Mouse (Mus musculus) G1E (cell line): ENCODE results near the gene Rrp8.

ENCODE experiments used
- CTCF ChIP-seq: IDR thresholded peaks from 2 replicates; pipeline ENCODE4 v1.5.1; 2012; ENCODE audit warnings: low read depth, low read length, inconsistent platforms, mixed read lengths
- GATA1 ChIP-seq: IDR thresholded peaks from 2 replicates; pipeline ENCODE4 v1.6.1; 2012; ENCODE audit warnings: borderline replicate concordance, low read length, inconsistent platforms, mixed read lengths
- POLR2AphosphoS5 ChIP-seq: IDR thresholded peaks from 2 replicates; pipeline ENCODE4 v1.6.1; 2012; ENCODE audit warnings: low read depth, low read length, inconsistent platforms; ENCODE audit not compliant: insufficient replicate concordance

DNA sequence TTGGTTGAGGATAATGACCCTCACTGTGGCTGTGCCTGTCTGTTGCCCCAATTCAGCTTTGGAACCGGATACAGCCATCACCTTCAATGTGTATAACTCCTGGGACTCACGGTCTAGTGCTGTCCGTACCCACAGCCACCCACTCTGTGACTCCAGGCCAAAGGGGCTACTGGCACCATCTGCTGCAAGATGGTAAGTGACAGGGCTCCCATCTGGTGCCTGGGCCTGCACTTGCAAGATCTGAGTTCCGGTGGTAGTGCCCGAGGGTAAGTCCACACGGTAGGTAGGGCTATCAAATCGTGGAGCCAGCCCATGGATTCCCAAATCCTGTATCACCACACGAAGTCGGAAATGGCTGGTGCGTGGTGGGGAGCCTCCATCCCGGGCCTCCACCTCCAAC, 27.1 kb upstream of the Rrp8 start:
- no peak for TF ChIP-seq CTCF
- no peak for TF ChIP-seq POLR2AphosphoS5
- TF ChIP-seq GATA1 = no peak
